Mouse (Mus musculus): Measurements from ENCODE around the gene Papolb.

- TF ChIP-seq EP300 (IDR thresholded peaks at IDR 0.05; ENCODE audit: low read depth), result no peak
- TF ChIP-seq CTCF (IDR thresholded peaks at IDR 0.05; ENCODE audit: low read depth), result no peak
These were observed 39.7 kb downstream of the Papolb start for GRCm38 (mm10) chr5:142489955-142490707.
